Mouse (Mus musculus): Measurements from ENCODE around the gene Gm20388.
A peak's percentile ranks its signal among the peaks of the same experiment; 100 is the strongest.

Gene Gm20388

DNA sequence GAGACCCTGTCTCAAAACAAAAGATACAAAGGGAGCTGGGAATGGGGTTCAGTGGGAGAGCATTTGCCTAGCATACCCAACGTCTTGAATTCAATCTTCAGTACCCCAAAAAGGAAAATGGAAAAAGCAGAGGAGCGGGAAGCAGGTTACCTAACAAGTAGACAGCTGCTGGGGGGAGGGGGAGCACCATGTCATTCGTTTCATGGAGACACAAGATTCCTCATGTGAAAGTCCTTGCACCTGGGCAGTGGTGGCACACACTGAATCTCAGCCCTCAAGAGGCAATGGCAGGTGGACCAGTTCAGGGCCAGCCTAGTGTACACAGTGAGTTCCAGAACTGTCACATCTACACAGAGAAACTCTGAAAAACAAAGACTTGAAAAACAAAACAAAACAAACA, 3946.7 kb downstream of the Gm20388 start:
- DNase-seq (ENCODE audit: low spot score): no peak

GRCm38 (mm10) chr8:123858574-123858940, 3947.9 kb downstream of the Gm20388 start:
- no peak for DNase-seq (ENCODE audit: low spot score)

DNA sequence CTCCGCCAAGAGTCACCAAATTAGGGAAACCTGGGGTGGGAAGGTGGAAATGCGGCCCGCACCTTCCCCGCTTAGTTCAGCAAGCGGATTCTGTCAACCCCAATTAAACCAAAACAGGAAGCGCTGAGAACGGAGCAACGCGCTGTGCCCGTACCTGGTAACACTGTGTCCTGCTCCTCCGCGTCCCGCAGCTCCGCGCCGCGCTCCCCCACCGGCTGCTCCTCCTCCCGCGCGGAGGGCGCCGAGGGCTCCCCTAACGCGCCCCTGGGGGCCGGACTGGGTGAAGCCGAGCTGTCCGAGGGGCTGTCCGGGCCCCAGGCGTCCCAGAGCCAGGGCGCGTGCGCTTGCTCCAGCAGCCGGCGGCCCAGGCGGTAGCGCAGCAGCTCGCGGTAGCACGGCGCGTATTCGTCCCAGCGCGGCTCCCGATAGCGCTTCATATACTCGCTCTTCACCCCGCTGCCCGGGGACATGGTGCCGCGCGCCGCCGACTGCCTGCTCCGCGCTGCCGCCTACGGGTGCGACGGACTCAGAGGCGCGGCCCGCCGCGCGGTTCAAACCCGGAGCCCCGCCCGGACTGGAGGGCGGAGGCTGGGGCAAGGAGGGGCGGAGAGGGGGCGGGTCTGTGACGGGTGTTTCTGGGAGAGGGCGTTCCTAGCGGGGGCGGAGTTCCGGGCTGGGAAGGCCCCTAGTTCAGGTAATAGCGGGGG, 3948.5 kb downstream of the Gm20388 start:
- DNase-seq (ENCODE audit: low spot score): peak; percentile 85

- DNase-seq (ENCODE audit: low spot score): peak; percentile 31
Measured at GRCm38 (mm10) chr8:123859648-123860259, 3949.1 kb downstream of the Gm20388 start, which contains the start of gene Ccsap. Gene Ccsap (minus strand): TSS chr8:123860209.

- no peak for DNase-seq (ENCODE audit: low spot score)
Measured at GRCm38 (mm10) chr8:123860386-123860785, 3949.7 kb downstream of the Gm20388 start.

- DNase-seq (ENCODE audit: low spot score): no peak
Measured at GRCm38 (mm10) chr8:123865786-123866185, 3955.1 kb downstream of the Gm20388 start.

DNA sequence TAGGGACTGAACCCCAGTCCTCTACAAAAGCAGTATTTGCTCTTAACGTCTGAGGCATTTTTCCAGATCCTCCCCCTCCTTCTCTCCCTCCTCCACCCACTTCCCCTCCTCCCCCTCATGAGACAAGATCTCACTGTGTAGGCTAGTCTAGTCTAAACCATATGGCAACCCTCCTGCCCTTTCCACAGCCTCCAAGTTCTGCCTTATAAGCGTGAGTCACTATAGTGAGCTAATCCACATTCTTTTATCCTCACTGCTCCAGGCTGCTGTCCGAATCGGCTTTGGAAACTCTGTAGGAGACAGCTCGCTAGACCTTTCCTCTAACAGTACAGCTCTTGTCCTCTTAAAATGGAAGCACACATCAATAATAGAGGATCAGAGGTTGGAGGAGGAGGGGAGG, 3956.3 kb downstream of the Gm20388 start:
- DNase-seq (ENCODE audit: low spot score): no peak

DNA sequence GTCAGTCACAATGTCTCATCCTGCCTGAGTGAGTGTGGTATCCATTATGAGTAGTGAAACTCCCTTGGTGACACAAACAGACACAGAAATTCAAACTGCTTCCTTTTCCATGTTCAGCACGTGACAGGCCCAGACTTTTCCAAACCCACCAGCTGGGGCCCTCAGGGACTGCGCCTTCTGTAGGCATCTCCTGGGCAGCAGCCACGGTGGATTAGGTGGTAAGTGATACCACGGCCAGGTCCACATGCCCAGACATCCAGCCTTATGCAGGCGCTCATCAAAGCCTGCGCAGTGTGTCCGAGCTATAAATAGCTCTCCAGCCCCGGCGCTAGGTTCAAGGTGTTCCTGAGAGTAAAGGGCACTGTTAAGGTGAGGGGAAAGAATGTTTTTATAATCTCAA, 3961.4 kb downstream of the Gm20388 start:
- DNase-seq (ENCODE audit: low spot score): no peak

GRCm38 (mm10) chr8:123873364-123873763, 3962.7 kb downstream of the Gm20388 start:
- DNase-seq (ENCODE audit: low spot score): no peak

GRCm38 (mm10) chr8:123874324-123874723, 3963.7 kb downstream of the Gm20388 start:
- DNase-seq (ENCODE audit: low spot score): no peak

DNA sequence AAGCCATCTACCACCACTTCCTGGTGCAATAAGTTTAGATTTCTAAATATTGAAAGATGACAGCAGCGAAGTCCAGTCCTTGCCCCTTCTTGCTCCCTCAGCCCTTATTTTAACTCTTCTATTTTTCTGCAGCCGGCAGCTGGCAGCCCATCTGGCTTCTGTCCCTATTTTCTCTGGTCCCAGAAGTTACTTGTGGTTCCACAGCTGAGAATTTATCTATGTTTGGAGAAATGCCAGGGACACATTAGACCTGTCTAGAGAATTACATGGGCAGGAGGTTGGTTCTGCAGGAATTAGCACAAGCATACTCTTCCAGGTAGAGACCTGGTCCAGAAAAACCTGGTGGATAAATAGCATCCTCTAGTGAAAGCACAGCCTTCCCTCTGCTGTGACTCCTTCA, 3967.2 kb downstream of the Gm20388 start:
- no peak for DNase-seq (ENCODE audit: low spot score)

DNA sequence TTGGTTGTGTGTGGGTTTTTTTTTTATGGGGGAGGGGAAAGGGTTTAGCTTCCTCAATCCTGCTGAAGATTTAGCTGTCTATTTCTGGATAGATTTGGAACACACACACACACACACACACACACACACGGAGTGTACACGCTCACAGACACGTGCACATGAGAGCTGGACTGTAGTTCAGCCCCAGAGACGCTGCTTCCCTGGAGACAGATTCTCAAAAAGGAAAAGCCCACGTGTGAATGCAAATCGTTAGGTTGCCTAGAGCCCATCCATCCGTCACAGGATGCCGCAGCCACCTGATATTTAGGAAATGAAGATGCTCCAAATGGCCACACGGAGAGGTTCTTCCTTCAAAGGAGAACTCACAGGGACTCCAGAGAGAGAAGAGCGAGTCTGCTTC, 3969.6 kb downstream of the Gm20388 start:
- no peak for DNase-seq (ENCODE audit: low spot score)

GRCm38 (mm10) chr8:123880821-123881350, 3970.2 kb downstream of the Gm20388 start:
- DNase-seq (ENCODE audit: low spot score): no peak

- no peak for DNase-seq (ENCODE audit: low spot score)
Measured at GRCm38 (mm10) chr8:123882412-123882811, 3971.8 kb downstream of the Gm20388 start.

- DNase-seq (ENCODE audit: low spot score): no peak
Measured at GRCm38 (mm10) chr8:123883094-123883493, 3972.5 kb downstream of the Gm20388 start.

DNA sequence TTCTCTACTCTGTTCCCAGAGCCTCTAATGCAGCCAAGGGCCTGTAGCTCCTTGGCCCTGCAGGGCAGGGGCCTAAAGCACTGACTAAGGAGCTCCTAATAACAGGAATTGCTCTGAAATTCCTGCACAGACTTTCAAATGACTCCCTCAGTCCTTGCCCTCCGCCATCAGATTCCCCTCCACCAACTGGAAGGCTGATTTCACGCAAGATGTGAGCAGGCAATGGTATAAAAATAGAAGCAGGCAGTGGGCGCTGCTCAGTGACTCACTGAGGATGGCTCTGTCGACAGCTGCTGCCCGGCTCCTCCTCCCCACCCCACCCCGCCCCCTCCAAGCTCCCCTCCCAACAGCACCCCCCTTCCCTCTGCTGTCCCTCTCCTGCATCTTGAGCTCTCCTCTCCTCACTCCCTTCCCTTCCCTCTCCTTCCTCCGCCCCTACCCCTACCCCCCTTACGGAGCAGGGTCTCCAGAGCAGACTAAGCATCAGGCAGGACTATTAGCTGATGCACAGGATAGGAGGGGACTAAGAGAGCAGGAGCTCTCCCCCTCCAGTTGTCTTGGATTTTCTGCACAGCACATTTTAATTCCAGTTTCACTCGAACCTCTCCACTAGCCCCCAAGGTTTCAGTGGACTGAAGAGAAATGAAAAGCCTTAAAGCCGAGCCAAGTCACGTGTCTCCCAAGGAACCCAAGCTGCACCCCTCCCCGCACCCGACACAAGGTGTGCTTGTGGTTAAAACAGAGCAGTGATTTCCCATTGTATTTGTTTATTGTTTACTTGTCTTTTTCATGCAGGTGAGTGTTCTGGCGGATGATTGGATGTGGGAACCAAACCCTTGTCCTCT, 3974.3 kb downstream of the Gm20388 start:
- no peak for DNase-seq (ENCODE audit: low spot score)

- no peak for DNase-seq (ENCODE audit: low spot score)
Measured at GRCm38 (mm10) chr8:123887163-123887562, 3976.5 kb downstream of the Gm20388 start.

DNA sequence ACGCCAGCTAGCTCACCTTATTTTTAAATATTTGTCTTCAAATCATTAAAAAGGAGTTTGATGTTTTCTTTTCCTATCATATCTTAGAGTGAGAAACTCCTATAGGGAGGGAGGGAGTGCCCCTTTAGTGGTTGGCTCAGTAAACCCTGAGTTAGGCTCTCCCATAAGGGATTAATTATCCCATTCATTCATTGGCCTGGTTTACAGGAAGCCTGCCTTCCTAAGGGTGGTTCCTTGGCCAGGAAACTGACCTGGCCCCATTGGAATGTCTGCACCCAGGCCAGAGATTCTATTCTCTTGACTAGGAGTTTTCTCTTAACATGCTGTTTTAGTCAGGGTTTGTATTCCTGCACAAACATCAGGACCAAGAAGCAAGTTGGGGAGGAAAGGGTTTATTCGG, 3977.3 kb downstream of the Gm20388 start:
- DNase-seq (ENCODE audit: low spot score): no peak

DNA sequence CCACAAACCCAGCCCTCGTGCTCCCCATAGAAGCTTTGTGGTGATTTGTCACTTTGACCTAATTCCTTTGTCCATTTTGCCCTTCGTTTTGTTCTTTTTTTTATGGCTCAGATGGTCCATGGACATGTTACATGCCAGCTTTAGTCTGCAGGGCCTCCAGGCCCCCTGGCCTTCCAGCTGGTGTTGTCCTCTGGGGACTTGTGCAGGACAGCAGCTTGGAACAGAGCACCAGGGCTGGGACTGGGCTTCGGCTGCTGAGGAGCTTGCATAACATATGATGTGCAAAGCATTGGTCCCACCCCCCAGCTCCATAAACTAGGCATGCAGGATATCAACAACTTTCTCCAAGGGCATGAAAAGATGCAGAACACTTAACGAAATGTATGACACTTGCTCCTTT, 3979.2 kb downstream of the Gm20388 start:
- DNase-seq (ENCODE audit: low spot score): no peak

- DNase-seq (ENCODE audit: low spot score): peak; percentile 56
Measured at GRCm38 (mm10) chr8:123891271-123891670, 3980.6 kb downstream of the Gm20388 start.

DNA sequence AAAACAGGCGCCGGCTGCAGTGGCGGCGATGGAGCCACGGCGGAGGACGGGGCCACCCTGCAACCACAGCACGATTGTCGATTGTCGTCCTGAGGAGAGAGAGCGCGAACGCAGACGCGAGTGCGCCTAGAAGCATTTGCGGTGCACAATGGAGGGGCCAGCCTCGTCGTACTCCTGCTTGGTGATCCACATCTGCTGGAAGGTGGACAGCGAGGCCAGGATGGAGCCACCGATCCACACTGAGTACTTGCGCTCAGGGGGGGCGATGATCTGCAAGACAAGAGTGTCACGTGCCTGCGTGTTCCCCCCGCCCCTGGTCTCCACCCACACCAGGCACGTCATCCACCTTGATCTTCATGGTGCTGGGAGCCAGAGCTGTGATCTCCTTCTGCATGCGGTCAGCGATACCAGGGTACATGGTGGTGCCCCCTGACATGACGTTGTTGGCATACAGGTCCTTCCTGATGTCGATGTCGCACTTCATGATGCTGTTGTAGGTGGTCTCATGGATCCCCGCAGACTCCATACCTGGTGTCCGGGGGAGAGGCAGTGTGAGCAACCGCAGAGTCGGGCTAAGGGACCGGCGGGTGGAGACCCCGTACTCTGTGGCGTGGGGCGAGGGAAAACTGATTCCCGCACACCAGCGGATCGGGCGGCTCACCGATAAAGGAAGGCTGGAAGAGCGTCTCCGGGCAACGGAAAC, 3981.4 kb downstream of the Gm20388 start:
- DNase-seq (ENCODE audit: low spot score): no peak

GRCm38 (mm10) chr8:123892586-123893155, 3982.0 kb downstream of the Gm20388 start:
- DNase-seq (ENCODE audit: low spot score): no peak

Data from ovary, postnatal 14 days (tissue).